Mouse (Mus musculus) stomach, embryonic 16.5 days (tissue): ENCODE data around the gene Gm20917. TPM values are rescaled to one million over a fixed set of nuclear protein-coding genes. Genes with fewer than 3 reads are reported as not detected.
"Not testable (repeated sequence)": the region's sequence is repeated elsewhere in the genome, so short reads cannot be mapped to it uniquely, and the experiment has no call there.

Experiments used
- ATAC-seq: fragments of 200-750 bp; cut with Nextera tagmentation; 2 replicates; pipeline ENCODE4 v1.8.0; 2017; ENCODE audit warnings: moderate number of reproducible peaks, moderate TSS enrichment; ENCODE audit not compliant: insufficient read depth, low FRiP score
- H3K27ac ChIP-seq: fragments of 300-500 bp; sonication (generic); 2 replicates; pipeline ENCODE4 v1.5.1; 2014; ENCODE audit warnings: low read length
- H3K27me3 ChIP-seq: fragments of 300-500 bp; sonication (generic); 2 replicates; pipeline ENCODE4 v1.6.1; 2014; ENCODE audit warnings: low read length, control low read depth, mixed read lengths; ENCODE audit not compliant: control insufficient read depth, insufficient read depth
- H3K36me3 ChIP-seq: fragments of 300-500 bp; sonication (generic); 2 replicates; pipeline ENCODE4 v1.6.1; 2014; ENCODE audit warnings: low read length; ENCODE audit not compliant: control insufficient read depth, insufficient read depth
- H3K4me1 ChIP-seq: fragments of 300-500 bp; sonication (generic); 2 replicates; pipeline ENCODE4 v1.6.1; 2014; ENCODE audit warnings: low read length, control low read depth, mixed read lengths; ENCODE audit not compliant: control insufficient read depth, insufficient read depth
- H3K4me2 ChIP-seq: fragments of 300-500 bp; sonication (generic); 2 replicates; pipeline ENCODE4 v1.6.1; 2014; ENCODE audit warnings: low read depth, low read length, mixed read lengths
- H3K4me3 ChIP-seq: fragments of 300-500 bp; sonication (generic); replicated peaks from 2 replicates; pipeline ENCODE4 v1.5.1; 2014; ENCODE audit warnings: mild to moderate bottlenecking, low read length
- H3K9ac ChIP-seq: fragments of 300-500 bp; sonication (generic); 2 replicates; pipeline ENCODE4 v1.6.1; 2014; ENCODE audit warnings: low read length
- H3K9me3 ChIP-seq: fragments of 300-500 bp; sonication (generic); replicated peaks from 2 replicates; pipeline ENCODE4 v1.6.1; 2016; ENCODE audit warnings: low read length, control low read depth; ENCODE audit not compliant: control insufficient read depth
- WGBS: fragments of 180-500 bp; shearing (Covaris S2); extraction: QIAGEN DNeasy Blood & Tissue Kit; methylation state at CpG from one replicate; pipeline ENCODE4 v1.1.7; 2014; 5-methylcytosine and 5-hydroxymethylcytosine counted together
- polyA plus RNA-seq: library from polyadenylated mRNA; unstranded; fragments of >200 nt; fragmentation: Nextera tagmentation; extraction: Ambion mirVana; gene quantifications from 2 replicates; pipeline ENCODE4 v1.2.1, GENCODE M21; 2015

The Gm20917 gene
- not detected in 2 replicates for polyA plus RNA-seq

- not testable (repeated sequence) for H3K4me2 ChIP-seq, H3K9me3 ChIP-seq, H3K4me3 ChIP-seq, H3K9ac ChIP-seq, H3K4me1 ChIP-seq, ATAC-seq, H3K27ac ChIP-seq, H3K27me3 ChIP-seq, H3K36me3 ChIP-seq
- no CpG with 5 or more reads among the region's 4 CpGs for WGBS
Measured at GRCm38 (mm10) chrY:79151022-79151421, at the start of gene Gm20917. Gene Gm20917, minus strand, starts transcription at chrY:79151122.

Other genes with a start within 250 kb of the Gm20917 start
- not detected in 2 replicates for gene Gm20916, start 168.4 kb upstream of the Gm20917 start, polyA plus RNA-seq